Mouse (Mus musculus) small intestine, adult 2 months (tissue): ENCODE results near the gene Fcrl6. TPM values are rescaled to one million over a fixed set of nuclear protein-coding genes. Genes with fewer than 3 reads are reported as not detected.

ENCODE experiments used
- H3K27ac ChIP-seq: fragments of 200-500 bp; 2 replicates; pipeline ENCODE4 v1.5.1; 2012; ENCODE audit warnings: low read depth, low read length, control low read depth, inconsistent platforms; ENCODE audit not compliant: insufficient read depth
- H3K27me3 ChIP-seq: fragments of 200-500 bp; 2 replicates; pipeline ENCODE4 v1.6.1; 2012; ENCODE audit warnings: mild to moderate bottlenecking, moderate library complexity, low read length, inconsistent platforms; ENCODE audit not compliant: control insufficient read depth, insufficient read depth
- H3K36me3 ChIP-seq: fragments of 200-500 bp; 2 replicates; pipeline ENCODE4 v1.6.1; 2012; ENCODE audit warnings: mild to moderate bottlenecking, low read length, control low read depth, inconsistent platforms; ENCODE audit not compliant: control insufficient read depth, insufficient read depth
- H3K4me1 ChIP-seq: fragments of 200-500 bp; 2 replicates; pipeline ENCODE4 v1.6.1; 2012; ENCODE audit warnings: low read length, inconsistent platforms, mixed read lengths; ENCODE audit not compliant: control insufficient read depth, insufficient read depth, insufficient read length
- H3K4me3 ChIP-seq: fragments of 200-500 bp; 2 replicates; pipeline ENCODE4 v1.5.1; 2012; ENCODE audit warnings: low read depth, mild to moderate bottlenecking, control low read depth, inconsistent platforms, low read length, moderate library complexity
- CTCF ChIP-seq: fragments of 200-500 bp; IDR thresholded peaks from 2 replicates; pipeline ENCODE4 v1.5.1; 2012; ENCODE audit warnings: low read depth, mild to moderate bottlenecking, control low read depth, inconsistent platforms, low read length, moderate library complexity, mixed read lengths; ENCODE audit not compliant: insufficient replicate concordance, insufficient read length; ENCODE audit errors: extremely low read depth
- POLR2A ChIP-seq: fragments of 200-500 bp; IDR thresholded peaks from 2 replicates; pipeline ENCODE4 v1.6.1; 2012; ENCODE audit warnings: low read depth, mild to moderate bottlenecking, control low read depth, inconsistent platforms, low read length, moderate library complexity
- WGBS: fragments of 180-500 bp; shearing (Covaris S2); methylation state at CpG from one replicate; pipeline ENCODE4 v1.1.7; 2018; 5-methylcytosine and 5-hydroxymethylcytosine counted together
- polyA plus RNA-seq: library from polyadenylated mRNA; depleted of rRNA; stranded (reverse); fragments of >200 nt; gene quantifications from 2 replicates; pipeline ENCODE4 v1.2.3, GENCODE M21; 2012; rRNA removed

The Fcrl6 gene
- not detected in 2 replicates for polyA plus RNA-seq

DNA sequence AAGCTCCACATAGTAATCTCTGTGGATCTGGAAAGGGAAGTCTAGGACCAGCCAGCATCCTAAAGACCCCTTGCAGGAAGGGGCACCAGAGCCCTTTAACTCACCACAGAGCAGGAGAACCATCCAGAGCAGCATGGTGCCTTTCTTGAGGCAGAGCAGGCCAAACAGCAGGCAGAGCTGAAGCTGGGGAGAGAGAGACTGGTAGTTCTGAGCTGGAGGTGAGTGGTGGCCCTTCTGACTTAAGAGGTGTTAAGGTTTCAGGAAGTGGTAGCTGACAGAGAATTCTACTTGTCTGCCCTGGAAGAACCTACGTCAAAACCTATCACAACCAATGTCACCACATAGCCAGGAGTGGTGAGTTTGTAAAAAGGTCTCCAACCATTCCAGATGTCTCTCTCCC lies at the start of gene Fcrl6:
Gene Fcrl6, minus strand, starts transcription at position 226 of the 400 bp plus-strand sequence.
- Histone ChIP-seq H3K4me1 (no peaks in the 10 kb centered on the region), H3K4me3 (no peak within 1 kb of the TSS), H3K27ac (no peak within 1 kb of the TSS), H3K36me3 (no peaks in the 10 kb centered on the region), H3K27me3 (no peaks in the 10 kb centered on the region; the same call in 1 of the 2 replicates)
- TF ChIP-seq POLR2A: no peak
- no peak for TF ChIP-seq CTCF
- 57% methylated on average over 1 of the region's 1 CpGs for WGBS

DNA sequence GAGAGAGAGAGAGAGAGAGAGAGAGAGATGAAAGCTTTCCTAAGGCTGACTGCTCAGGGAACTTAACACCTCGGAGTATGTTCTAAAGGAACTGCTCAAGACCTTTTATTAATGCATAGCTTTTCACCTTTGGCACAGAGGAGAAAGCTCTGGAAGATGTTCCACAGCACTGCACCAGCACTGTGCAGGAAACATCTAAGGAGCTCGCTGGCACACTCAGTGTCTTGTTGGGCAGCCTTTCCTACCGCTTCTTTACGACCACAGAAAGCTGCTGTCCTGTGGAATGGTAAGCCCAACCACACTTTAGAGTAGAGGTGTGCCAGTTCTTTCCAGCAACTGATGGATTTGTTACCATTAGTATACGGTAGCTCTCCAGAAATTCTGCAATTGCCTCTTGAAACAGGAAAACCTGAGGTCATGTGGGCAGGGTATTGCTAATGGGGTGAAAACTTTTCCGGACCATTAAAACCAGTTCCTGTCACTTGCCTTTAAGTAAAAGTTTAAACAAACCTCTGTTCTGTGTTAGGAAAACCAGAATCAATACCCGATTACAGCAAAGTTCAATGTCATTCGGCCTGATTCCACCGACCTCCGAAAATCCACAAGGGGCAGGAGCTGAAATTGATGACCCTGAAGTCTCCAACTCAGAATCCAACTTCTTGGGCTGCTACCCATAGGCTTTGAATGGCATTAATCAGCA lies 49.1 kb upstream of the Fcrl6 start:
- Histone ChIP-seq H3K27ac (no peak overlapping the region), H3K36me3 (no peaks in the 10 kb centered on the region), H3K27me3 (no peaks in the 10 kb centered on the region), H3K4me3 (no peak overlapping the region), H3K4me1 (peaks cover 7% of the 10 kb centered on the region; the same call in 1 of the 2 replicates)
- TF ChIP-seq CTCF (no peak), POLR2A (no peak)
- 57% methylated on average over 10 of the region's 10 CpGs for WGBS

DNA sequence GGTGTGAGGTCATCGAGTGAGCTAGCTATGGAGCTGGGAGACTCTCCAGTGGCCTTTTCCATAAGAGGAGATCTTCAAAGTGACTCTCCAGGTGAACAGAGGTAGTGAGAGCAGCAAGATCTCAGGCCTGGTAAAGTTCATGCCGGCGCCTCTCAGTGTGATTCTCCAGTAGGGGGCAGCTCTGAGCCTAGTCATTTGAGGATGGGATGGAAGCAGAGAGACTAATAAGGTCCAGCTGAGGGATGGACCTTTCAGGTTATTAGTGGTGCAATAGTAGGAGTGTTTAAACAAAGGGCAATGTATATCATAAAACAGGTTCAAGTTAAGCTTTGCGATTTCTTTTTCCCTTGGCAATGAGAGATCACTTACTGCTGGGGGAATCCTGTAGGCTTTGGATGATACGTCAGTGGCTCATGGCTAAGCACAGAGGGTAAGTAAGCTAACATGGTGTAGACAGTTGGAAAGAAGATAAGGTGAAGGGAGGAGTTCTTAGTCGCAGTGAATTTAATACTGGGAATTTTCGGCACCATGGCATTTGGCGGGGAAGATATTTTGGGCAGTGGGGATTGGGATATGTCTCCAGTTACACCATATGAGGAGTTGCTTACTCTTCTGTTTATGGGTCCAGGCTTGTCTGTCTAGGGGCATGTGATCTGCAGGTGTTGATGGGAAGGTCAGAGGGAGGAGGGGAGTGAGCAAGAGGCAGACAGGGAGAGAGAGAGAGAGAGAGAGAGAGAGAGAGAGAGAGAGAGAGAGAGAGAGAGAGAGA lies 48.4 kb upstream of the Fcrl6 start:
- Histone ChIP-seq H3K27me3 (no peaks in the 10 kb centered on the region), H3K4me1 (peaks cover 7% of the 10 kb centered on the region; the same call in 1 of the 2 replicates), H3K27ac (no peak overlapping the region), H3K4me3 (no peak overlapping the region), H3K36me3 (no peaks in the 10 kb centered on the region)
- 52% methylated on average over 8 of the region's 8 CpGs for WGBS
- peak; percentile 58; the same call in 1 of the 2 replicates for TF ChIP-seq CTCF
- TF ChIP-seq POLR2A: no peak

GRCm38 (mm10) chr1:172649396-172649795 lies 47.0 kb upstream of the Fcrl6 start:
- Histone ChIP-seq H3K36me3 (no peaks in the 10 kb centered on the region), H3K27me3 (no peaks in the 10 kb centered on the region), H3K4me1 (peaks cover 5% of the 10 kb centered on the region; the same call in 1 of the 2 replicates), H3K27ac (no peak overlapping the region), H3K4me3 (no peak overlapping the region)
- TF ChIP-seq POLR2A (no peak), CTCF (no peak)
- WGBS: 83% methylated on average over 9 of the region's 9 CpGs

DNA sequence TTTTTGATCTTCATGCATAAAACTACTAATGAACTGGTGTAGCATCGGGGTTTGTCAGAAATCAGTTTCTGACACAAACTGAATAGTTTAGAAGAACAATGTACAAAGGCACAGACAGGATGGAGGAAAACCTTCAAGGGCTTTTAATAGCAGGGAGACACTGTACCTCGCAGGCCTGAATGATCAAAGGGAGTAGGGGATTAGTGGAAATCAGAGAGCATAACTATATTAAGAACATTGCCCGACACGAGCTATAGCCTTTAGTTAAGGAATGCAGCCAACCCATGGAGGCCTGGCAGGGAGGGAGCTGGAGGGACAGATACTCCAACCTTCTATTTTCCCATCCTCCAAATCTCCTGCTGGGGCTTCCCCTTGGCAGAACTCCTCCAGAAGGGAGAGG lies 44.9 kb upstream of the Fcrl6 start:
- TF ChIP-seq POLR2A (no peak), CTCF (no peak)
- Histone ChIP-seq H3K27me3 (no peaks in the 10 kb centered on the region), H3K36me3 (no peaks in the 10 kb centered on the region), H3K27ac (no peak overlapping the region), H3K4me3 (no peak overlapping the region), H3K4me1 (peaks cover 4% of the 10 kb centered on the region; the same call in 1 of the 2 replicates)
- 61% methylated on average over 4 of the region's 4 CpGs for WGBS

DNA sequence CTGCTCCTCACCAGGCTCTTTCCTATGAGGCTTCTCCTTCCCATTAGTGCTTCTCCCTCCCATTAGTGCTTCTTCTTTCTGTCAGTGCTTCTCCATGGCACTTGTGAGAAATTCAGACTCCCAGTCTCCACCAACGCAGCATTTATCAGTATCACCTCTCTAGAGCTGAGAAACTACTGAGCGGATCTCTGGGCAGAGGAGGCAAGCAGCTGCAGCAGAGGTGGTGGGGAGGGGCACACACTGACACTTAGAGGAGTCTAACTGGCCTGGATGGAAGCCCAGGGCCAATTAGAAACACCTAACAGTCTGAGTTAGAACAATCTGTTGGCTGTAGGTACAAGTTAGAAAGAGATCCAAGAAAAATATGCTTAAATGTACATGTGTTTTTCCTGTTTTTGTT lies 36.4 kb upstream of the Fcrl6 start:
- no peak overlapping the region for H3K27ac ChIP-seq
- WGBS: 67% methylated on average over 2 of the region's 2 CpGs

GRCm38 (mm10) chr1:172637801-172638200 lies 35.5 kb upstream of the Fcrl6 start:
- TF ChIP-seq POLR2A: no peak
- no peak for TF ChIP-seq CTCF
- Histone ChIP-seq H3K27ac (no peak overlapping the region), H3K27me3 (no peaks in the 10 kb centered on the region), H3K4me1 (no peaks in the 10 kb centered on the region), H3K36me3 (no peaks in the 10 kb centered on the region), H3K4me3 (no peak overlapping the region)
- WGBS: 53% methylated on average over 4 of the region's 4 CpGs

More for the DNA sequence above, 36.4 kb upstream of the Fcrl6 start:
- Histone ChIP-seq H3K4me3 (no peak overlapping the region), H3K4me1 (no peaks in the 10 kb centered on the region), H3K27me3 (no peaks in the 10 kb centered on the region), H3K36me3 (no peaks in the 10 kb centered on the region)
- TF ChIP-seq CTCF (no peak), POLR2A (no peak)
